Mouse (Mus musculus) small intestine, adult 2 months (tissue): ENCODE measurements around the gene Gm11213.

ENCODE experiments used
- CTCF ChIP-seq: fragments of 200-500 bp; IDR thresholded peaks from 2 replicates; pipeline ENCODE4 v1.5.1; 2012; ENCODE audit warnings: low read depth, mild to moderate bottlenecking, control low read depth, inconsistent platforms, low read length, moderate library complexity, mixed read lengths; ENCODE audit not compliant: insufficient replicate concordance, insufficient read length; ENCODE audit errors: extremely low read depth
- POLR2A ChIP-seq: fragments of 200-500 bp; IDR thresholded peaks from 2 replicates; pipeline ENCODE4 v1.6.1; 2012; ENCODE audit warnings: low read depth, mild to moderate bottlenecking, control low read depth, inconsistent platforms, low read length, moderate library complexity

- TF ChIP-seq CTCF (no peak), POLR2A (no peak)
Measured at GRCm38 (mm10) chr4:63548491-63548890, 56.6 kb downstream of the Gm11213 start.
